21 mouse cellular contexts compared by ENCODE assay signal in genomic region chr9:23340551-23340950, GRCm38 (mm10).
DNase-seq lines count a peak whose midpoint lies in the region; ATAC-seq and TF ChIP-seq lines count a peak whose summit lies in the region.
"Had no signal": no experiment of that assay in that cellular context is flagged by ENCODE, and none has a peak within 500 bp of the region (broad histone marks: within the 10 kb centered on the region; RNA-seq: fewer than 3 reads in every experiment).

No protein-coding gene starts in this region.

- no peak overlapping the region for H3K9ac ChIP-seq in heart, embryonic 11.5 days (ENCODE audit: low read depth, low read length)
- H3K9ac ChIP-seq: embryonic facial prominence, embryonic 12.5 days; forebrain, embryonic 13.5 days; forebrain, embryonic 15.5 days; forebrain, postnatal 0 days had no signal

- H3K4me2 ChIP-seq in heart, embryonic 11.5 days: no peak overlapping the region
- H3K4me2 ChIP-seq: embryonic facial prominence, embryonic 12.5 days; forebrain, embryonic 13.5 days; forebrain, embryonic 15.5 days had no signal

- H3K4me1 ChIP-seq in heart, embryonic 11.5 days (ENCODE audit: control insufficient read depth, insufficient read depth, low read length): 0 out of 2 replicates have a peak, but pooled peaks cover 4% of the 10 kb centered on the region
- peaks cover 5% of the 10 kb centered on the region; the same call in 1 of the 2 replicates for H3K4me1 ChIP-seq in embryonic fibroblast, embryonic 13.5 days (ENCODE audit: control insufficient read depth, insufficient read depth, low read length)
- H3K4me1 ChIP-seq: embryonic facial prominence, embryonic 10.5 days; embryonic facial prominence, embryonic 12.5 days; forebrain, embryonic 13.5 days; forebrain, embryonic 15.5 days had no signal

- no peak for ATAC-seq in heart, embryonic 11.5 days (replicated peaks; ENCODE audit: insufficient number of reproducible peaks, low FRiP score, low TSS enrichment)
- no peak for ATAC-seq in monocyte, adult 5-6 weeks (replicated peaks; ENCODE audit: insufficient number of reproducible peaks, low FRiP score, low TSS enrichment, poor library complexity, severe bottlenecking)
- ATAC-seq: activated CD4-positive, CD25-positive, alpha-beta regulatory T cell, adult 4 months; forebrain, embryonic 13.5 days; forebrain, embryonic 15.5 days; Patski had no signal

- H3K4me3 ChIP-seq in heart, embryonic 11.5 days (ENCODE audit: low read depth, low read length): no peak overlapping the region
- no peak overlapping the region for H3K4me3 ChIP-seq in embryonic fibroblast, embryonic 13.5 days (ENCODE audit: insufficient read depth, low read length)
- H3K4me3 ChIP-seq in left cerebral cortex, adult 2 months: no peak overlapping the region
- H3K4me3 ChIP-seq: embryonic facial prominence, embryonic 10.5 days; embryonic facial prominence, embryonic 12.5 days; erythroblast, embryonic 14.5 days; forebrain, embryonic 13.5 days; forebrain, embryonic 15.5 days had no signal

- no peak for TF ChIP-seq POLR2A in embryonic fibroblast, embryonic 13.5 days (IDR thresholded peaks at IDR 0.05; ENCODE audit: low read depth, low read length)

- TF ChIP-seq CTCF in embryonic fibroblast, embryonic 13.5 days (IDR thresholded peaks at IDR 0.05; ENCODE audit: borderline replicate concordance, insufficient read depth, low read length): no peak
- TF ChIP-seq CTCF in left cerebral cortex, adult 2 months (IDR thresholded peaks at IDR 0.05): no peak

- H3K27me3 ChIP-seq in heart, embryonic 11.5 days (ENCODE audit: control insufficient read depth, insufficient read depth, low read length): no peaks in the 10 kb centered on the region
- H3K27me3 ChIP-seq: embryonic facial prominence, embryonic 12.5 days; forebrain, embryonic 13.5 days; forebrain, embryonic 15.5 days; Patski had no signal

- DNase-seq in heart, adult 11 months: peak; percentile 34
- DNase-seq in left cerebral cortex, adult 2 months (ENCODE audit: extremely low spot score in 1 of 2, low spot score in 2 of 2): no peak
- DNase-seq: adrenal gland, adult 8-10 months; adrenal gland, postnatal 14 days; adrenal gland, postnatal 36 days; cerebellum, adult 11-12 months; cerebellum, adult 2 months; cerebellum, adult 9-10 months; cerebellum, postnatal 10 days; cerebellum, postnatal 25 days; forebrain, postnatal 0 days had no signal

- intact Hi-C loops in left cerebral cortex, adult 2 months (cut with DNase I): no loop called here

- H3K36me3 ChIP-seq in heart, embryonic 11.5 days (ENCODE audit: control insufficient read depth, insufficient read depth, low read length): no peaks in the 10 kb centered on the region
- H3K36me3 ChIP-seq: embryonic facial prominence, embryonic 10.5 days; embryonic facial prominence, embryonic 12.5 days; forebrain, embryonic 15.5 days had no signal

- H3K9me3 ChIP-seq in heart, embryonic 11.5 days (replicated peaks; ENCODE audit: control insufficient read depth, low read length): no peaks in the 10 kb centered on the region
- H3K9me3 ChIP-seq: embryonic facial prominence, embryonic 10.5 days; embryonic facial prominence, embryonic 12.5 days; forebrain, embryonic 13.5 days; forebrain, embryonic 15.5 days had no signal

- H3K27ac ChIP-seq in heart, embryonic 11.5 days (ENCODE audit: low read depth, low read length): no peak overlapping the region
- peak overlapping the region; percentile 83 for H3K27ac ChIP-seq in embryonic fibroblast, embryonic 13.5 days (ENCODE audit: insufficient read depth, low read length)
- H3K27ac ChIP-seq in left cerebral cortex, adult 2 months: no peak overlapping the region
- H3K27ac ChIP-seq: embryonic facial prominence, embryonic 10.5 days; embryonic facial prominence, embryonic 12.5 days; forebrain, embryonic 13.5 days; forebrain, embryonic 15.5 days had no signal
